Mouse (Mus musculus) kidney, postnatal 25 days (tissue): Measurements from ENCODE around the gene Taar4.

Source experiments
- DNase-seq, 2 experiments: peaks; one replicate each; pipeline ENCODE4 v3.0.0; 2021; ENCODE audit warnings: mixed read lengths in 2 of 2

Gene Taar4

DNA sequence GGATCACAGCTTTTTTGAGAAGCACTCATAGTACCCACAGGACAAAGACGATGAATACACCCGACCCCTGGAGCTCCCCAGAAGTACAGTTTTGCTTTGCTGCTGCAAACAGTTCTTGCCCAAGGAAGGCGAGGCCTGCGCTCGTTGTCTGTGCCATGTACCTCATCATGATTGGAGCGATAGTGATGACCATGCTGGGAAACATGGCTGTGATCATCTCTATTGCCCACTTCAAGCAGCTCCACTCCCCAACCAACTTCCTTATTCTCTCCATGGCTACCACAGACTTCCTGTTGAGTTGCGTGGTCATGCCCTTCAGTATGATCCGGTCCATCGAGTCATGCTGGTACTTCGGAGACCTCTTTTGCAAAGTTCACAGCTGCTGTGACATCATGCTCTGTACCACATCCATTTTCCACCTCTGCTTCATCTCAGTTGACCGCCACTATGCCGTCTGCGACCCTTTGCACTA is at the start of gene Taar4:
Gene Taar4 (plus strand): TSS at position 51 of the 472 bp plus-strand sequence.
- peak in 1 of 2 experiments; percentile 34 for DNase-seq

GRCm38 (mm10) chr10:23920056-23920455 is 40.2 kb upstream of the Taar4 start, which contains the start of gene Taar1:
Gene Taar1, plus strand, starts transcription at chr10:23920356.
- DNase-seq: no peak

- DNase-seq: no peak
Observed at GRCm38 (mm10) chr10:23922468-23922867, 37.8 kb upstream of the Taar4 start.

DNA sequence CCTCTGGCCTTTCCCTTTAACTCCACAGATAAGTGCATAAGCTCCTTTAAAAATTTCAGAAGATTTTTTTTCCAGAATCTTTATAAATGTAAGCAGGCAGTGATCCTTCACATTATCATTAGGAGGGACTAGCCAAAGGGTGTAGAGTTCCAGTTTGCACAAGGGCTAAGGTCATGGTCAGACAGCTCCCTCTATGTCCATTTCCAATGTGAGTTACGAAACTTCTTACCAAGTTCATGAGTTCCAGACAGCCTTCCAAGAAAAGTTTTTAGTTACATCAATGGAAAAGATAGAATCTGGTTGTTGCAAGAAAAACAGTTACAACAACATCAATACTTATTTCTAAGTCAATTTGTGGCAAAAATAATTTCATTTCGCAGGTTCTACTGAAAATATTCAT is 36.4 kb upstream of the Taar4 start:
- DNase-seq: no peak

DNA sequence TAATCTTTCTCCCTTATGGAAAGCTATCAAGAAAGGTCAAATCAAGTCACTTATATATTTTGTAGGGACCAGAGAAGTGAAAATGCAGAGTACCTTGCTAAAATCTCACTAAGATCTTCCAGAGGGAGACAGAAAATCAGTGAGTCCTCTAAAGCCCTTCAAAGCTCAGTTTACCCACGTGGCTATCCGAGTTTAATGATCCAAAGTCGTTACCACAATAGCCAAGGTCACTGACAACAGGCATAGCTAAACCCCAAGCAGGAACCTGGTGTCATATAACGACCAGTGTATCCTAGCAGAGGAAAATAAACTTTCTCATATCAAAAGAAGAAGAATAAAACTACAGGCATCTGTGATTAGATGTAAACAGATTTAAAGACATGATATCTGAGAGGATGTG is 22.7 kb upstream of the Taar4 start:
- DNase-seq: no peak

GRCm38 (mm10) chr10:23938312-23938711 is 22.0 kb upstream of the Taar4 start, which contains the start of gene Taar2:
Gene Taar2, plus strand, starts transcription at chr10:23938572.
- no peak for DNase-seq

GRCm38 (mm10) chr10:23942465-23942864 is 17.8 kb upstream of the Taar4 start:
- DNase-seq: peak in 1 of 2 experiments; percentile 13

DNA sequence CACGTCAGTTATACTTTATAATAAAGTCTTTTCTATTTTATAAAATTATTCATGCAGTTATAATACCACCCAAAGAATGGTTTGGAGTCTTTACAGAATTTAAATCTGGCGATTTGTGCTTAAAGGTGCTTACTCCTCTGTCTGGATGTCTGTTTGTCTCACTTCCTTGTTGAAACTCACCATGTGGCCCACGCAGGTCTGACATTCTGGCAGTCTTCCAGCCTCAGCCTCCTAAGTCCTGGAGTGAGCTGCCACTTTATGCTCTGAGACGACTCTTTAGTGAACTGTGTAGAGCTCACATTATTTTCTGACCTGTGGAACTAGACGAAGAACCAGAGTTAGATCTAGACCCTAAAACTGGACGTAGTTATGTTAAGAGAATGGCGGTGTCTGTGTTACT is 12.3 kb upstream of the Taar4 start:
- peak; percentile 14 to 35 for DNase-seq

- peak in 1 of 2 experiments; percentile 29 for DNase-seq
Observed at GRCm38 (mm10) chr10:23949508-23950005, 10.7 kb upstream of the Taar4 start, which contains the start of gene Taar3. Gene Taar3, plus strand, starts transcription at chr10:23949558.

DNA sequence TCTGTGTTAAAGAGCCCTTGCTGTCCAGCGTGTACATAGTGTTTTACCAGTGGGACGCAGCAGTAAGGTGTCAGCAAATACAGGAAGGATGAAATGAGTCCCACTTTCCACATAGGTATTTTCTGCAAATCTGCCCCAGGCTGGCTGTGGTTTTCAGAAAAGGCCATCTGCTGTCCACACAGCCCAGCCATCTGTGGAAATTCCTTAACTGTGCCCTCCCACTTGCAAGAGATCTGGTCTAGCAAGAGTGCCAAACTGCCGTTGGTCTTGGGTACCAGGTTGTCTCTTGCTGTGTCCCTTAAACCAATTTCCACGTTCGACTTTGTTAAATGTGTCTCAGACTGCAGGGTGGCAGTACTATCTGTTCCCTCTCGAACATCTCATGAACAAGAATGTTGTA is 8.6 kb upstream of the Taar4 start:
- DNase-seq: no peak

GRCm38 (mm10) chr10:23959071-23959470 is 1.2 kb upstream of the Taar4 start:
- DNase-seq: peak; percentile 64 to 66

DNA sequence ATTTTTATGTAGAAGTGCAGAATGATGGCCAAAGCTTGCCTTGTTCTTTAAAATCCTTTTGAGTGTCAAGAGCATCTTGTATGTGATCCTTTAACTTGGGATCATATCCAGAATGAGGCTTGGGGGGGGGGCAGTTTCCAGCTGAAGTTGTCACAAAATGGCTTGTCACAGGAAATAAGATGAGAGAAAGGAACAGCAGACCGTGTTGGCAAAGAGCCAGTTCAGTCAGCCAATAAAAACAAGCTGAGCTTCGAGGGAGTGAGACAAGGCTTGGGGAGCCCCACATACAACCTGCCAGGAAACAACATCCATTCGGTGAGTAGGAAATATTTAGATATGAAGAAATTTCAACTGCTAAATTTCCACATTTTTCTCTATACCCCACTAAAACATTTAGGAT is 3.1 kb downstream of the Taar4 start:
- DNase-seq: peak in 1 of 2 experiments; percentile 8

DNA sequence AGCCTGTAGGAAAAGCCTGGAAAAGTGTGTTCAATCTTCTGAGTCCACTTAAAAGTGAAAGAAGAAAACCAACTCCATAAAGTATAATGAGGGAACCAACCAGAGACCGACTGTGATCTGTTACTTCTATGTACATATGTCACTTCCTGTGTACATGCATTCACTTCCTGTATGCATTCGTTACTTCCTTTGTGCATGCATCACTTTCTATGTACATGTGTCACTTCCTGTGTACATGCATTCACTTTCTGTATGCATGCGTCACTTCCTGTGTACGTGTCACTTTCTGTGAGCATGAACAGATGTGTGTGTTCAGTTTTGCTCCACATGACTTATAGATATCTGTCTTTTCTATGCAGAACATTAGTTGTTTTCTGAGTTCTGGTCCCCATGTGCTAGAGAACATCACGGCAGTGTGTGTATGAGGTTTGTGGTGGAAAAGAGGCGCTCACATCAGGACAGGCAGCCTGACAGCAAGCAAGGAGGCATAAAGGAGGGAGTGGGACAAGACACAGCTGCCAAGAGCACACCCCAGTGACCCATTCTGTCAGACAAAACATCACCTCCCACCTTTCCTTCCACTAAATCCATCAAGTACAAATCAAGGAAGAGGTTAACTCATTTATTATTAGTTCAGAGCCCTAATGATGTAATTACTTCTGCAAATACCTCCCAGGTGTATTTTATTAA is 4.8 kb downstream of the Taar4 start:
- DNase-seq: no peak

DNA sequence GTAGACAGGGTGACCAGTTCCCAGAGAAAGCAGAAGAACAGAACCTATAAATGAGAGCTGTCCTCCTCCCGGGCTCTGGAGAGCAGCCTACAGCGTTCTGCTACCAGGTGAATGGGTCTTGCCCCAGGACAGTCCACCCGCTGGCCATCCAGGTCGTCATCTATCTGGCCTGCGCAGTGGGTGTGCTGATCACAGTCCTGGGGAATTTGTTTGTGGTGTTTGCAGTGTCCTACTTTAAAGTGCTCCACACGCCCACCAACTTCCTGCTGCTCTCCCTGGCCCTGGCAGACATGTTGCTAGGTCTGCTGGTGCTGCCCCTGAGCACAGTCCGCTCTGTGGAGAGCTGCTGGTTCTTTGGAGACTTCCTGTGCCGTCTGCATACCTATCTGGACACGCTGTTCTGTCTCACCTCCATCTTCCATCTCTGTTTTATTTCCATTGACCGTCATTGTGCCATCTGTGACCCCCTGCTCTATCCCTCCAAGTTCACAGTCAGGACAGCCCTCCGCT is 10.4 kb downstream of the Taar4 start, which contains the start of gene Taar5:
Gene Taar5 (plus strand): TSS at position 51 of the 510 bp plus-strand sequence.
- no peak for DNase-seq

GRCm38 (mm10) chr10:23971256-23971655 is 11.0 kb downstream of the Taar4 start:
- DNase-seq: no peak

GRCm38 (mm10) chr10:23977958-23978357 is 17.7 kb downstream of the Taar4 start:
- no peak for DNase-seq

DNA sequence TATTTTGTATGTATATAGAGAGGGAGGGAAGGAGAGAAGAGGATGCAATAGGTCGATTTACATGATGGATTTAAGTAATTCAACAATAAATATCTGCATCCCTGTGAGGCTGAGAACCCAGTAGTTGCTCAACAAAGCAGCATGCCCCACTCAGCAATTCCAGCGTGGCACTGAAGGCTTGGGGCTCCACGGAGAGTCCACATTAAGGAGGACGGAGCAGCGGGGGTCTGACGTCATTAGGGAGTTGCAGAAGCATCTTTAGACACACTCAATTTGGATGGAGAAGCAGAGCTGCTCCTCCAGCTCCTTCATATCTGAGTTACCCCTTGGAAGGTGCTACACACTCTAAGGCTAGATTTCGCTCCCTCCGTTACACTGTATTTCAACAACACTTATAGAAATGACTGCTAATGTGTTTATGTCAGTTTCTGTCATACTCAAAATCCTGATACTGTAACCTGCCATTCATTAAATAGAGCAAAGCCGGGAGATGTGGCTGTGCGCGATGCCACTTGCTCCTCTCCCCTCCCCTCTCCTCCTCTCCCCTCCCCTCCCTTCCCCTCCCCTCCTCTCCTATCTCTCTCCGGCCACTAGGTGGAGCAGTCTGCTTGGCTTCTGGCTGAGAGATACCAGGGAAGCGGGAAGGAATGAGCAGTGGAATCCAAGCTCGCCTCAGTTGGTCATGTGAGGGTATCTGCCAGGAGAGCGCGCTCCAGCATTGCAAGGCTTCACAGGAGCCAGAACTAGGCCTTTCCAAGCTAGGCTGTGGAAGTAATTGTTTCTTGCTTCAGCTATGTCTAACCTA is 18.8 kb downstream of the Taar4 start:
- DNase-seq: peak; percentile 85 to 87

GRCm38 (mm10) chr10:23985546-23985945 is 25.3 kb downstream of the Taar4 start, which contains the start of gene Taar6:
Gene Taar6, minus strand, starts transcription at chr10:23985646.
- DNase-seq: no peak

DNA sequence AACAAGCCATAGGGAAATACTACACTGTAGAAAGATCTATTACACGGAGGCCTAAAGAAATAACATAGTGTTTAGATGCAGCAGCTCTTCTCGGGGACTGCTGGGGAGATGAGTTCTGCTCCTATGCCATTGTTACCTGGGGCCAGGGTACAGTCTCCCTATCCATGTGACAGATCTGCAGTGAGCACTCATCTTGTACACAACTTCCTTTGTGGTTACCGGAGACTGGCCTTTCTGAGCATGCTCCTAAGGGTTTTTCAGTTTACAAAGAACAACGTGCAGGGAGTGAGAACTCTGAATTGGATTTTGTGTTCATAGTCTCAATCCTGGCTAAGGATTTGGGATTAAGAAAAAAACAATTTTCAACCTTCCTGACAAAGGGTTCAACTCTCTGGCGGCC is 26.1 kb downstream of the Taar4 start:
- DNase-seq: no peak

DNA sequence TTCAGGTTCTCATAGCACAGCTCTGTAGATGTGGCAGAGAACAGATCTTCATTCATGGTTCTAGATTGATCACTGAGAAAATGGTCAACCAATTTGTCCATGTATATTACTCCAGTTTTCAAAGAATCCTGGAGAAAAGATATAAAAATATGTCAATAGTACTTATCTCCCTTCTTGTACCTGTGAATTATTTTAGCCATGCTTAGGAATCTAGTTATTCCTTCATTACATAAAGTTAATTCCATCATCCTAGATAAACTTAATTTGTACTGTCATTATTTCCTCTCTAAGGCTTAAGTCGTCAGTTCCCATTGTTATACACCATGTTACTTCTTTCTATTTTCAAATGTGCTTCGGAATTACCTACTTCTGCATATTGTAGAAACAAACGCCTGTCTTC is 33.1 kb downstream of the Taar4 start, which contains the start of gene Taar7a:
Gene Taar7a (minus strand): TSS at position 101 of the 400 bp plus-strand sequence.
- DNase-seq: no peak

DNA sequence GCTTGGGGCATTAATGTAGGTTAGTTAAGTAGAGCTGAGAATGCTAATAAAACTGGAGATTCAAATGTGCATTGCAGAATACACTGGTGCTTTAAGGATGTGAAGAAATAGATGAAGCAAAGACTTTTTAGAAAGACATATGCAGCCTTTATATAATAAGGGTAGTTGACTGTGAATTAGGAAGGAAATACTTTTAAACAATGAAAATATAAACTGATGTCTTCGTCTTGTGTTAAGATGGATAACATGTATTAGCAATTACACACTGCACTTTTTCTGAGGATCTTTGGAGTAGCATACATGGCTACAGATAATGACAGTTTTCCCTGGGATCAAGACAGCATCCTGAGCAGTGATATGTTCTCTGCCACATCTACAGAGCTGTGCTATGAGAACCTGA is 39.3 kb downstream of the Taar4 start, which contains the start of gene Taar7b:
Gene Taar7b (plus strand): TSS at position 301 of the 400 bp plus-strand sequence.
- no peak for DNase-seq

GRCm38 (mm10) chr10:24006442-24006841 is 46.1 kb downstream of the Taar4 start:
- DNase-seq: no peak

DNA sequence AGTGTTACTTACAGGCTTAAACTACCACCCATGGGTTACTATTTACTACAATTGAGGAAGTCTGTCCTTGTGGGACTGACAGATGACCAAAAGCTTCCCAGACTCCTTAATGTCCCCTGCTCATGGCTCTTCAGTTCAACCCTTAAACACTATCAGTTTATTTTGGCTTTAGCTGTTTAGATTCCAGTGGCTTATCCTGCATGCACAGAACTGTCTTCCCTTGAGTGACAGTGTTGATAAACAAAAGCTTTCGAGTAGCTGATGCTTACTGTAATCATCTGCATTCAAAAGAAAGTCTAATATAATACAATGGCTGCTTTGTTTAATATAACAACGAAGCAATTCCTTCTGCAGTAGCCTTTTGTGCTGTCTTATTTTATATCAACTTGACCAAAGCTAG is 46.7 kb downstream of the Taar4 start:
- no peak for DNase-seq
